Mouse (Mus musculus) embryonic fibroblast, embryonic 13.5 days (primary cell): ENCODE results near the gene Mrgprd. TPM values are rescaled to one million over a fixed set of nuclear protein-coding genes. Genes with fewer than 3 reads are reported as not detected.
A peak's percentile ranks its signal among the peaks of the same experiment; 100 is the strongest.

Source experiments
- H3K27ac ChIP-seq: 2 replicates; pipeline ENCODE4 v1.5.1; 2012; ENCODE audit warnings: low read length, control low read depth, inconsistent platforms; ENCODE audit not compliant: insufficient read depth
- H3K4me1 ChIP-seq: 2 replicates; pipeline ENCODE4 v1.6.1; 2011; ENCODE audit warnings: low read length; ENCODE audit not compliant: control insufficient read depth, insufficient read depth
- H3K4me3 ChIP-seq: 2 replicates; pipeline ENCODE4 v1.5.1; 2011; ENCODE audit warnings: mild to moderate bottlenecking, control low read depth, low read length; ENCODE audit not compliant: insufficient read depth
- CTCF ChIP-seq: IDR thresholded peaks from 2 replicates; pipeline ENCODE4 v1.5.1; 2011; ENCODE audit warnings: mild to moderate bottlenecking, control low read depth, low read length, moderate library complexity, borderline replicate concordance; ENCODE audit not compliant: insufficient read depth
- POLR2A ChIP-seq: IDR thresholded peaks from 2 replicates; pipeline ENCODE4 v1.6.1; 2011; ENCODE audit warnings: low read depth, mild to moderate bottlenecking, control low read depth, low read length, moderate library complexity
- polyA plus RNA-seq: library from polyadenylated mRNA; stranded (reverse); fragments of >200 nt; gene quantifications from 2 replicates; pipeline ENCODE4 v1.2.4, GENCODE M21; 2011; ENCODE audit warnings: low read depth; ENCODE audit not compliant: missing spikeins, insufficient read length

Mrgprd gene
- polyA plus RNA-seq, 1 experiment: not detected

GRCm38 (mm10) chr7:145302488-145303285 is 11.9 kb upstream of the Mrgprd start:
- TF ChIP-seq CTCF (no peak), POLR2A (peak; percentile 62; the same call in 1 of the 2 replicates)
- Histone ChIP-seq H3K4me3 (no peak overlapping the region), H3K4me1 (peaks cover 13% of the 10 kb centered on the region), H3K27ac (peak overlapping the region; percentile 96)

- Histone ChIP-seq H3K4me1 (peaks cover 12% of the 10 kb centered on the region), H3K4me3 (no peak overlapping the region), H3K27ac (peak overlapping the region; percentile 75; the same call in 1 of the 2 replicates)
- TF ChIP-seq CTCF (no peak), POLR2A (no peak)
Observed at GRCm38 (mm10) chr7:145304153-145304552, 10.5 kb upstream of the Mrgprd start.

- H3K27ac ChIP-seq: no peak overlapping the region
- peaks cover 8% of the 10 kb centered on the region; the same call in 1 of the 2 replicates for H3K4me1 ChIP-seq
- TF ChIP-seq CTCF (no peak), POLR2A (no peak)
- H3K4me3 ChIP-seq: no peak overlapping the region
Observed at GRCm38 (mm10) chr7:145307636-145308035, 7.0 kb upstream of the Mrgprd start.

- TF ChIP-seq CTCF: no peak
- TF ChIP-seq POLR2A: no peak
- H3K4me3 ChIP-seq: no peak overlapping the region
- no peak overlapping the region for H3K27ac ChIP-seq
- H3K4me1 ChIP-seq: peaks cover 7% of the 10 kb centered on the region; the same call in 1 of the 2 replicates
Observed at GRCm38 (mm10) chr7:145308061-145308675, 6.5 kb upstream of the Mrgprd start.

DNA sequence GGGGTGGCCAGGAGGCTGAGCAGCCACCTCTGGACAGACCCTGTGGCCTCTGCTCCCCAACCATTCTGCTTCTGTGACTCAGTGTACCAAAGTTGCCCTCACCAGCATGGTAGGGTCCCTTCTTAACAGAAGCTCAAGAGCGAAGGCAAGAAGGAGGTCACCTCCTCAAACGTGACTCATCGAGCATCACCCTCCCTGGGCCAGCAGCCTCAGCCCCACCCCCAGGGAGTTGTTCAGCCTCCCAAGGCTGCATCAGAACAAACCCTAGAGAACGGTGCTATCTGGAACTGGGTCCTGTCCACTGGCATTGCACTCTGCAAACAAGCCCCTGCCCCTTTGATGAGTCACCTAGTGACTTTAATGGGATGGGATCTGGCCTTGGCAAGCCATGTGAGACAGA is 5.8 kb upstream of the Mrgprd start:
- TF ChIP-seq CTCF: no peak
- no peak for TF ChIP-seq POLR2A
- Histone ChIP-seq H3K4me3 (no peak overlapping the region), H3K27ac (no peak overlapping the region), H3K4me1 (peaks cover 4% of the 10 kb centered on the region; the same call in 1 of the 2 replicates)

- no peak for TF ChIP-seq POLR2A
- no peak for TF ChIP-seq CTCF
- H3K4me1 ChIP-seq: peaks cover 4% of the 10 kb centered on the region; the same call in 1 of the 2 replicates
- no peak overlapping the region for H3K4me3 ChIP-seq
- no peak overlapping the region for H3K27ac ChIP-seq
Observed at GRCm38 (mm10) chr7:145309877-145310276, 4.8 kb upstream of the Mrgprd start.

- H3K27ac ChIP-seq: no peak overlapping the region
- TF ChIP-seq CTCF (no peak), POLR2A (no peak)
- peaks cover 4% of the 10 kb centered on the region; the same call in 1 of the 2 replicates for H3K4me1 ChIP-seq
- H3K4me3 ChIP-seq: no peak overlapping the region
Observed at GRCm38 (mm10) chr7:145310526-145310925, 4.1 kb upstream of the Mrgprd start.

DNA sequence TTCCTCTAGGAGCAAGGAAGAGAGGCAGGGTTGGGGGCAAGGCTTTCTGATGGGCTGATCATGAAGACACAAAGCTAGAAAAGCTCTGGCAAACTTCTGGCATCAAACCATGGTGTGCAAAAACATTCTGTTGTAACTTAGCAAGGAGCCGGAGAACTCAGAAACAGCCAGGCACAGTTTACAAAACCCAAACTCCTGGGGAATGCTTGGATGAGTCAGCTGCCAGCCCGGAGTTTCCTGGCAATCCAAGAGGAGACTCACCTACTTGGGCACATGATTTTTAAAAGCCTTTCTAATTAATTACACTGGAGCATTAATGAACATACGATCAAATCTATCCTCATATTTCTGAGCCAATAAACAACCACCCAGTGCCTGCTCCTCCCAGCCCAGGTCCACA is 2.5 kb upstream of the Mrgprd start:
- Histone ChIP-seq H3K4me1 (peaks cover 4% of the 10 kb centered on the region; the same call in 1 of the 2 replicates), H3K27ac (0 out of 2 replicates have a peak overlapping the region, but pooled peaks have one; percentile 21), H3K4me3 (no peak overlapping the region)
- TF ChIP-seq POLR2A (no peak), CTCF (no peak)

- Histone ChIP-seq H3K27ac (no peak overlapping the region), H3K4me1 (no peaks in the 10 kb centered on the region), H3K4me3 (no peak overlapping the region)
- no peak for TF ChIP-seq CTCF
- no peak for TF ChIP-seq POLR2A
Observed at GRCm38 (mm10) chr7:145317522-145317921, 2.9 kb downstream of the Mrgprd start.

DNA sequence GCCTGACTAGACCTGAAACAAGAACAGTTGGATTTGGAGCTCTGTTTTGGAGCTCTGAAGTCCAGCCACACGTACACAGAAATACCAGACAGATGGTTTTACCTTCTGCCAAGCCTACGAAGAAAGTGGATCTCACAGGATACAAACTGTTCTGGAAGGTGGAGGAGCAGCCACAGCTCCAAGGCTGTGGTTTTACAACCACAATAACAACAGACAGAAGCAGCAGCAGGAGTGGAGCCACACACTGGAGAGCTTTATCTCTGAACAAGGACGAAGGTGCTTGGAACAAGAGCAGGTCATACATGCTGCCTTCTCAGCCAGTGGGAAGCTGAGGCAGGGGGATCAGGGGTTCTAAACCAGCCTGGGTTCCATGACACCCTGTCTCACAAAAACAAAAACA is 4.8 kb downstream of the Mrgprd start:
- H3K4me1 ChIP-seq: no peaks in the 10 kb centered on the region
- H3K4me3 ChIP-seq: no peak overlapping the region
- TF ChIP-seq POLR2A (no peak), CTCF (no peak)
- H3K27ac ChIP-seq: no peak overlapping the region
